Mouse (Mus musculus) telencephalon, adult 2 months (tissue): Measurements from ENCODE around the gene Rad9b.

Experiments
- DNase-seq: peaks from one replicate; pipeline ENCODE4 v3.0.0-alpha.2; 2011; ENCODE audit warnings: low read depth, low spot score

Rad9b gene

DNA sequence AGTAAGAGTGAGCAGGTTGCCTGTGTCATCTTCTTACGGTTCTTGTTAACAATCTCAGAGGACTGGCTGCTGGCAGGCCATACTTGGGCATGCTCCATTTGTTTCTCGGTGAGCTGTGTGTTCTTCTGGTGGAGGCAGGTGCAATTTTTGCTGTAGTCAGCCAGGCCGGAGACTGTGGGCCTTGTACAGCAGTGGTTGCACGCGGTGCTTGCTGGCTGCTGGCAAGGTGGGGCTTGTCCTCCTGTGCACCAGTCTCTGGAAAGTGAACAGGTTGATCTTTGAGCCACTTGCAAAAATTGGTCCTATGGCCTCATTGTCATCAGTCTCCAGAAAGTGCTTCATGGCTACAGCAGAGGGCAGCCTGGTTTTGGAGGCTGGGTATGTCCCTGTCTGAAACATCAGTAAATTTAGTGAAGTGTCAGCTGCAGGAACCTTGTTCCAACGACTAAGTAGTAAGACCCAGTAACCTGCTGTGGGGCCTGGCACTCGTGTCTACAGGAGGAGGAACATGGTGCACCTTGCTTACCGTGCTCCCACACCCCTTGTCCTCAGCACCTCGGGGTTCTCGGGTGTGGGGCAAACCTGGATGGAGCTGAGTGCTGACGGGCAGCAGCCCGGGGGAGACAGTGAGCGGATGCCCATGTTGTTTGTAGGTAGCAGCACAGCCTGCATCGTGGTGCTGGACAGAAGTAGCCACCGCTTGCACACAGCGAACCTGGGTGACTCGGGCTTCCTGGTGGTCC, 40.9 kb downstream of the Rad9b start:
- DNase-seq, result no peak

DNA sequence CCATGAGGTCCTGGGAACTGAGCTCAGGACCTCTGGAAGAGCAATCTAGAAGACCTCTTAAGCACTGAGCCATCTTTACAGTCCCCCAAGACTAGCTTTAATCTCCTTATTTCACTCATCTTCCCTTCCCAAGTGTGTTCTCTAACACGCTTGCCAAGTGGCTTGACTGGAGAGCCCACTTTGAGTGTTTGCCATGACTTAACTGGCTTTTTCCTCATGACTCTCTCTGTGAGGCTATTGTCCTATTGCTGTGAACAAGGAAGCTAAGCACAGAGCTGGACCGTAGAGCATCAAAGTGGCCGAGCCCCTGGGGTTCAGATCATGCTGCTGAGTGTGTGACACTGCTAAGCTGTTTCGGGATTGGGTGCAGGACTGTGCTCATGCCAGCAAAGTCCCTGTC, 41.7 kb downstream of the Rad9b start:
- DNase-seq, result no peak

DNA sequence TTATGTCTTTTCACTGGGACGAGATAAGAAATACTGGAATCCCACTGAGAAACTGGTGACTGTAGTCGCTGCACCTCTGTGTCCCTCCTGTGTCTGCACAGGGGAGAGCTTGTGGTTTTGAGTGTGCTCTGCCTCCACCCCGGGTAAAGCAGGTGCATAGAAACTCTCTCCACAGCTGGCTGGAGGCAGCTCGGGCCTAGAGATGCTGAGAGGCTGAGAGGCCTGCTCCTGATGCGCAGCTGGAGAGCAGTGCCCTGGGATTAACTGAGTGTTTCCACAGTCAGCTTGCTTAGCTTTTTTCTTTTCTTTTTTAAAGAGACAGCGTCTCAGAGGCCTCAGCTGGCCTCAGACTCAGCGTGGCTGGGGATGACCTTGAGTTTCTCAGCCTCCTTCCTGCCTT, 42.3 kb downstream of the Rad9b start:
- no peak for DNase-seq

GRCm38 (mm10) chr5:122310699-122311098, 43.3 kb downstream of the Rad9b start:
- no peak for DNase-seq

GRCm38 (mm10) chr5:122306536-122306935, 47.5 kb downstream of the Rad9b start:
- DNase-seq, result no peak

- DNase-seq, result no peak
Observed at GRCm38 (mm10) chr5:122305472-122305871, 48.6 kb downstream of the Rad9b start.

DNA sequence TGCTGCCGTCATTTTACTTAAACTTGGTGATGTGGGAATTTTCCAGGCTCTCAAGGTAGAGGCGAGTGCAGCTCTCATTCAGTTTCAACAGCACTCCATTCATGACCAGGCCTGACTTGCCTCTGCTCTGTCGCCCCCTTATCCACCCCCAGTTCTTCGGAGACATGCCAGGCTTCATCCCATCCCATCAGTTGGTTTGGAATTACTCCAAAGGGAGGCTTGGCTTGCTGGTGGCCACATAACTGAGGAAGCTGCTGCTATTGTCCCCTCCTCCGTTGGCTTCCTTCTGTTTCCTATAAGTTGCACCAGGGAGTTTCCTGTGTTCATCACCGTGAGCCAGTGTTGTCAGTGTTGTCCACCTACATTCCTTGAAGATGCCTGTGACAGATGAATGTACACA, 49.5 kb downstream of the Rad9b start:
- DNase-seq, result no peak

GRCm38 (mm10) chr5:122303937-122304336, 50.1 kb downstream of the Rad9b start:
- DNase-seq, result no peak

DNA sequence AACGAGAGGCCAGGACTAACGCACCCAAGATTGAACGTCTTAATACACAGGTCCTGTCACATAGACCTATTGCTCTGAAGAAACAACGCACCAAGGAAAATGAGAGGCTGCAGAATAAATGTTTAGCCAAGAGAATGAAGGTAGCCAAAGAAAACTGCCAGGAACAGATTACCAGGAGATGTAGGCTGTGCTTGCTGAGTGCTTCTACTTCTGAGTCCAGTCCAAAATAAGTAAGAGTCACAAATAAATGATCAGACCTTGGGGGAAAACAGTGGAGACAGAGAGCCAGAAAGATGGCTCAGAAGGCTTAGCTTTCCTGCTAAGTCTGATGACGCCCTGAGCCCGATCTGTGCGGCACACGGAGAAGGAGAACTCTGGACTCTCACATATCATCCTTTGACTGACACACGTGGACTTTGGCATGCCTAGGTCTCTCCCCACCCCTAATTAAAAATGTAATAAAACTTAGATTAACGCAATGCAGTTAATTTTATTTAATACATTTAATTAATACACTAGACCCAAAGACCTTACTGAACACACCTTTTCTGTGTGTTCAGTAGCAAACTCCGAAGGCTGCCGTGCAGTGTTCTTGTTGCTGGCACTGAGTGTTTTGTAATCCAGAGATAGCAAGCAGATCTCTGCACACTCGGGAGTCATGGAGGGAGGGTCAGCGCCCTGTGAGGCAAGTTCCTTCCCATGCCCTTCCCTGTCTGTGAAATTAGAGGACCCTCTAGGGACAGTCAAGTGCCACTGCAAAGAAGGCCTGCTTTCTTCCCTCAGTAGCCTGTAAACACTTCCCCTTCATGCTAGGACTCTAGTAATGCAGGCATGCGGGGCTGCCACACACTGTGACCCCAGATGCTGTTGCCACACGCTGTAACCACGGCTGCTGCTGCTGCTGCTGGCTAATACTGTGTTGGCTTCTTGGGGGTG, 51.0 kb downstream of the Rad9b start:
- no peak for DNase-seq

DNA sequence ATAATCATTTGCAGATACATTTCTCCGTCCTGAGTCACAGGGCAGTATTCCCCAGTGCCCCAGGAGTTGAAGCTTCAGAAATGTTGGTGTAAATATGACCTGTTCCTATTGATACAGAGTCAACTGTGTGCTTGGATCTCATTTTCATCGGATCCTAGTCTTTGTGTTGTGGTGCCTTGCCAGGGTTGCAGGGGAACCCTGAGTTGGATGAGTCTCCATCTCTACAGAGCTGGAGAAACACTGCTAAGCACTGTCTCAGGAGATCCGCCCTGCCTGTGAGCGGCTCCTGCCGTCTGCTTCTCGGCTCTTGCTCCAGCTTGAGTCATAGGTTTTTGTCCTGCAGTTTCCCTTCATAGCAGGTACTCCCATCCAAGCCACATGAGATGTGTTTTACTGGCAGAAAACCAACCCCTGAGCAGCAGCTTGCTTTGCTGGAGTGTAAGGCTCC, 53.9 kb downstream of the Rad9b start:
- no peak for DNase-seq

- no peak for DNase-seq
Observed at GRCm38 (mm10) chr5:122295113-122295935, 58.7 kb downstream of the Rad9b start.

DNA sequence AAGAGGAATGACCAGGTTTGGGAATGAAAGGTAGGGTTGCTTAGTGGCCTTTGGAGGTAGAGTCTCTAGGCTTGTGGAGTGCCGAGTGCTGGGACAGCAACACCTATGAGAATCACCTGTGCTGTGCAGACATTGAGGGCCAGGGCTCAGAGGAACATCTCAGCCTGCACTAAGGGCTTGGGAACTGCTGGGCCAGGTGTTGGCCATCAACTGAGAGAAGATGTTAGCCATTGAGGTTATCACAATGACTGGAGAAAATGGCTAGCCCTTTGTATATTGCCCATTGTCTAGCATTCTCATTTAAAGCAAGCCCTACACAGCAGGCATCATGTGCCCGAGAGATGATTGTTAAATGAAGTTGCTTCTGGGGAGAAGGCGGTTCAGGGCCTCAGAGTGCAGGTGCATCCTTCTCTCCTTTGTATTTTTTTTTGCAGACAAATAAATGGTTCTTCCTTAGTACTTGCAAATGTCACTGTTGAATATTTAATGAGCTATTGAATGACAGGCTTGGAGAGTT, 59.8 kb downstream of the Rad9b start:
- DNase-seq, result no peak

DNA sequence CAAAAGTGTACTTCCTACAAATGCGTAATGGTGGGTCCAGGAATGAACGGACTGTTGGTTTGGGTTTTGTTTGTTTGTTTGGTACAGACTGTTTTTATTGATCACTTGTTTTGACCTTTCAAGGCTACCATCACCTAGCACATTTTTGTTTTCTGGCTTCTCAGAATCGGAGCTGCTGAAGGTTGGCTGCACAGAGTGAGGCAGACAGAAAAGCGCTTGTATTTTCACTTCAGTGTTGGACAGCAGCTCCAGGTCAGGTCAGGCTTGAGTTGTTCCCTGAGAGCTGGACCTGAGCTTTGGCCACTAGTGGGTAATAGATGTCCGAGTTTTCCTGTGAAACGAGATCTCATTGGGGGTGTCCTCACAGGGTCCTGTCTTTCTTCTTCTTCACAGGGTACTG, 60.9 kb downstream of the Rad9b start:
- DNase-seq, result no peak

DNA sequence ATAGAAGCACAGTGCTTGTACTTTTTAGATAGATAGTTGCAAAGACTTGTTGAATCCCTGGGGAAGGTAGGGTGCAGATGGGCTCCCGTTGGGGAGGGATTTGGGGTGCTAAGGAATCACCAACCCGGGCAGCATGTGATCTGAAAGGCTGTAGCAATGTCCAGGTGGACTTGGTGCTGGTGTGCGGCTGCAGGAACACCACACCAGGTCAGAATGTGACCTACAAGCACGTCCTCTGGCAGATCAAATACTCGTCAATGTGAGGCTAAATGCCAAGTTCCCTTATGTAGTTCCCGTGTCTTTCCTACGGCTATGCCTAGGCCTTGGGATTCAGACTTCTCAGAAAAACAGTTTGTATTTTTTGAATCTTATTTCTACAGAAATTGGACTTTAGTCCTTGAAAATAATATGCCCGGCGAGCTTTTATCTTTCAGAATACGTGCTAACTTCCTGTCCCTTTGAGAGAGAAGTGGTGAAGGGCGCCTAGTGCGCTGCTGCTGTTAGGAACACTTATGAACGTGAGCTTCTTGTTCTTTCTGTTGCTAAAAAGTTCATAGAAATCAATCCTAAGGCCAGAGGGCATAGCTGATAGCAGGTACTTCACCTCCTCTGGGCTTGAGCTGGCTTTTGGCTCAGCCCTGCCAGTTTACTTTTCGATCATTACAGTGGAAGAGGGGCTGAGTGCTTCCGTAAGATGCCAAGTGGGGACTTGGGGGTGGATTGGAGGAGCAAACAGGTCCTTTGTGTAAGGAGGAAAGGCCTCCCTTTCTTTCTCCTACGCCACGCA, 62.3 kb downstream of the Rad9b start:
- no peak for DNase-seq

GRCm38 (mm10) chr5:122291149-122291548, 62.9 kb downstream of the Rad9b start:
- DNase-seq, result no peak

- no peak for DNase-seq
Observed at GRCm38 (mm10) chr5:122288147-122288811, 65.8 kb downstream of the Rad9b start.

- no peak for DNase-seq
Observed at GRCm38 (mm10) chr5:122287026-122287425, 67.0 kb downstream of the Rad9b start.

- no peak for DNase-seq
Observed at GRCm38 (mm10) chr5:122286191-122286590, 67.8 kb downstream of the Rad9b start.

GRCm38 (mm10) chr5:122285767-122286150, 68.3 kb downstream of the Rad9b start:
- DNase-seq, result no peak

DNA sequence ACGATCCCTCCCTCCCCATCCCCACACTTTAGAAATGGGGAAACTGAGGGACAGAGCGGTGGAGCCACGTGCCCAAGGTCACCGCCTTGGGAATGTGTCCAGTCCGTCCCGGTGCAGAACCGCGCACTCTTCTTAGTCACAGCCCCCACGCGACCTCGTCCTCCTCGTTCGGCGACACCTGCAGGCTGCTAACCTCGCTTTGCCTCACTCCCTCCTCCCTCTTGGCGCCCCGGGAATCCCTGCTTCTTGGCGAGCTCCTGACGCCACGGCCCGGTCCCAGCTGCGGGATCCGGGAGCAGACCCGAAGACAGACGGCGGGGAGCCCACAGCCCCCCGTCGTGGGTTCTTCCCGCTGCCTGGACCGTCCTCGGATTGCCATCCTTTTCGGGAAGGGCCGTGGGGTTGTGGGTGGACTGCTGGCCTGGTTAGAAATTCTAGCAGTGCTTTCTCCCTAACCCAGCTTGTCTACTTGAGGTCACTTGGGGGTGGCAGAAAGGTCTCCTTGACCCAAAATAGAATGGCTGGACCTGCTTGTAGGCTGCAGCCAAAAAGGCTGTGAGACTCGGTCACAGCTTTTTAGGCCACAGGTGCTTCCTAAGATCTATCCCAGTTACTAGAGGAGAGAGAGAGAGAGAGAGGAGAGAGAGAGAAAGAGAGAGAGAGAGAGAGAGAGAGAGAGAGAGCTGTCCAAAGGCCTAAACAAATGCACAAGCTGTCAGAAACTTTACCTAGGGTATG, 68.8 kb downstream of the Rad9b start:
- no peak for DNase-seq
